Mouse (Mus musculus): ENCODE data around the gene Klrc3. TPM values are rescaled to one million over a fixed set of nuclear protein-coding genes. Genes with fewer than 3 reads are reported as not detected.
"Not testable (repeated sequence)": the region's sequence is repeated elsewhere in the genome, so short reads cannot be mapped to it uniquely, and the experiment has no call there.

The Klrc3 gene
- polyA plus RNA-seq (2015; fragmentation: Nextera tagmentation; extraction: Ambion mirVana): not detected in 2 replicates

DNA sequence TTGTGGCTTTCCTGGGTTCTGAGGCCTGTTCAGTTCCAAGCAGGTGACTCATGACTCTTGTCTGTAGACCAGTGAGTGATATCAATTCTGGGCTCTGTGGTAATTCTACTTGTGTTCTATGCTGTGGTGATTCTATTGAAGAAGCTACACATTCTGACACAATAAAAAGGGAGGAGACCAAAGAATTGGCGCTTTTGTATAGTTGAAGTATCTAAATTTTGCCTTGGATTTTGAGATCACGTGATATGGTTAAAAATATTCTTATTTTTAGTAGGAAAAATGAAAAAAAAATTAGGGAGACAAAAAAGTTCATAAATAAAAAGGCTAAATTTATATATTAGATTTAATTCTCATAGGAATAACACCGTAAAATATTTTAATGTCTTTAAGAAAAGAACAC, at the start of gene Klrc3:
Gene Klrc3, minus strand, starts transcription at position 101 of the 400 bp plus-strand sequence.
- not testable (repeated sequence) for H3K4me2 ChIP-seq (ENCODE audit: low read depth, low read length); H3K9ac ChIP-seq (replicated peaks); ATAC-seq; H3K36me3 ChIP-seq (replicated peaks; ENCODE audit: insufficient read depth, low read length); H3K4me3 ChIP-seq (ENCODE audit: low read depth, low read length); H3K4me1 ChIP-seq (ENCODE audit: insufficient read depth); H3K27ac ChIP-seq (ENCODE audit: low read depth); H3K27me3 ChIP-seq (ENCODE audit: insufficient read depth, low read length); DNase-seq; H3K9me3 ChIP-seq (ENCODE audit: low read length)
- WGBS (ENCODE audit: insufficient replicate concordance): 74% methylated on average over 3 of the region's 3 CpGs

GRCm38 (mm10) chr6:129691436-129691835, 48.3 kb upstream of the Klrc3 start:
- H3K9me3 ChIP-seq (ENCODE audit: low read length); DNase-seq; H3K4me3 ChIP-seq (ENCODE audit: low read depth, low read length); H3K9ac ChIP-seq (replicated peaks); H3K27me3 ChIP-seq (ENCODE audit: insufficient read depth, low read length); H3K27ac ChIP-seq (ENCODE audit: low read depth); H3K36me3 ChIP-seq (replicated peaks; ENCODE audit: insufficient read depth, low read length); H3K4me2 ChIP-seq (ENCODE audit: low read depth, low read length); H3K4me1 ChIP-seq (ENCODE audit: insufficient read depth); ATAC-seq: not testable (repeated sequence)
- 58% methylated on average over 10 of the region's 10 CpGs for WGBS (ENCODE audit: insufficient replicate concordance)

- Histone ChIP-seq H3K27me3 (ENCODE audit: insufficient read depth, low read length) (no peaks in the 10 kb centered on the region), H3K4me2 (ENCODE audit: low read depth, low read length) (no peak overlapping the region), H3K4me3 (ENCODE audit: low read depth, low read length) (no peak overlapping the region), H3K9ac (replicated peaks) (no peak overlapping the region), H3K27ac (ENCODE audit: low read depth) (no peak overlapping the region), H3K4me1 (ENCODE audit: insufficient read depth) (no peaks in the 10 kb centered on the region), H3K36me3 (replicated peaks; ENCODE audit: insufficient read depth, low read length) (no peaks in the 10 kb centered on the region), H3K9me3 (ENCODE audit: low read length) (no peaks in the 10 kb centered on the region)
- ATAC-seq (no peak), DNase-seq (no peak)
- TF ChIP-seq EP300 (IDR thresholded peaks at IDR 0.05; ENCODE audit: low read depth) (no peak), CTCF (IDR thresholded peaks at IDR 0.05; ENCODE audit: low read depth) (no peak)
- WGBS (ENCODE audit: insufficient replicate concordance): 39% methylated on average over 1 of the region's 1 CpGs
Observed at GRCm38 (mm10) chr6:129680379-129680778, 37.2 kb upstream of the Klrc3 start.

DNA sequence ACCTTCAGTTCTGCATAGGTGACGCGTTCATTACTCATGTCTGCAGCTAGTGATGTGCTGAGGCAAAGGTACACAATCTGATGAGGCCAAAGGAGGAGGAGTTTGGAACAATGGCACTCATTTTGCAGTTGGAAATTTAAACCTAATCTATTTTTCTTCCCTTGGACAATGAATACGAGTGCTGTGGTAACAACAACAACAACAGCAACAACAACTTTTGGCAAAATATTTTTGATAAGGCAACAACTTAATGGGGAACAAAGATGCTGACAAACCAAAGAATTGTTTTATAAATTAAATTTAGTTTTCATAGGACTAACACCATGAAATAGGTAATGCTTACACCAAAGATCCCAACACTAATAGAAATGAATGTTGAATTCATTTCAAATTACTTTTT, 35.7 kb upstream of the Klrc3 start, which contains the start of gene Klrc1:
Gene Klrc1, minus strand, starts transcription at position 101 of the 400 bp plus-strand sequence.
- Histone ChIP-seq H3K27ac (ENCODE audit: low read depth) (no peak within 1 kb of the TSS), H3K9ac (replicated peaks) (no peak within 1 kb of the TSS), H3K36me3 (replicated peaks; ENCODE audit: insufficient read depth, low read length) (no peaks in the 10 kb centered on the region), H3K4me2 (ENCODE audit: low read depth, low read length) (no peak within 1 kb of the TSS), H3K27me3 (ENCODE audit: insufficient read depth, low read length) (no peaks in the 10 kb centered on the region), H3K9me3 (ENCODE audit: low read length) (no peaks in the 10 kb centered on the region), H3K4me1 (ENCODE audit: insufficient read depth) (no peaks in the 10 kb centered on the region), H3K4me3 (ENCODE audit: low read depth, low read length) (no peak within 1 kb of the TSS)
- no peak for TF ChIP-seq EP300 (IDR thresholded peaks at IDR 0.05; ENCODE audit: low read depth)
- DNase-seq (no peak), ATAC-seq (no peak)
- 77% methylated on average over 3 of the region's 3 CpGs for WGBS (ENCODE audit: insufficient replicate concordance)

GRCm38 (mm10) chr6:129661301-129661700, 18.2 kb upstream of the Klrc3 start:
- not testable (repeated sequence) for DNase-seq; ATAC-seq; H3K4me1 ChIP-seq (ENCODE audit: insufficient read depth); H3K36me3 ChIP-seq (replicated peaks; ENCODE audit: insufficient read depth, low read length); H3K9ac ChIP-seq (replicated peaks); H3K9me3 ChIP-seq (ENCODE audit: low read length); H3K4me3 ChIP-seq (ENCODE audit: low read depth, low read length); H3K27ac ChIP-seq (ENCODE audit: low read depth); H3K4me2 ChIP-seq (ENCODE audit: low read depth, low read length); H3K27me3 ChIP-seq (ENCODE audit: insufficient read depth, low read length)
- no CpG with 5 or more reads among the region's 3 CpGs for WGBS (ENCODE audit: insufficient replicate concordance)

- not testable (repeated sequence) for DNase-seq; H3K9ac ChIP-seq (replicated peaks); H3K4me1 ChIP-seq (ENCODE audit: insufficient read depth); H3K9me3 ChIP-seq (ENCODE audit: low read length); H3K27me3 ChIP-seq (ENCODE audit: insufficient read depth, low read length); H3K36me3 ChIP-seq (replicated peaks; ENCODE audit: insufficient read depth, low read length); H3K4me3 ChIP-seq (ENCODE audit: low read depth, low read length); ATAC-seq; H3K27ac ChIP-seq (ENCODE audit: low read depth); H3K4me2 ChIP-seq (ENCODE audit: low read depth, low read length)
- 67% methylated on average over 4 of the region's 4 CpGs for WGBS (ENCODE audit: insufficient replicate concordance)
Observed at GRCm38 (mm10) chr6:129660589-129660988, 17.5 kb upstream of the Klrc3 start, which contains the start of gene Klrc2. TSS of gene Klrc2 (minus strand) at chr6:129660689.

- not testable (repeated sequence) for H3K36me3 ChIP-seq (replicated peaks; ENCODE audit: insufficient read depth, low read length); DNase-seq; H3K27me3 ChIP-seq (ENCODE audit: insufficient read depth, low read length); H3K4me1 ChIP-seq (ENCODE audit: insufficient read depth); ATAC-seq; H3K9ac ChIP-seq (replicated peaks); H3K9me3 ChIP-seq (ENCODE audit: low read length); H3K27ac ChIP-seq (ENCODE audit: low read depth); H3K4me3 ChIP-seq (ENCODE audit: low read depth, low read length); H3K4me2 ChIP-seq (ENCODE audit: low read depth, low read length)
- no CpG with 5 or more reads among the region's 3 CpGs for WGBS (ENCODE audit: insufficient replicate concordance)
Observed at GRCm38 (mm10) chr6:129644054-129644453, 917 bp upstream of the Klrc3 start.

- not testable (repeated sequence) for H3K27me3 ChIP-seq (ENCODE audit: insufficient read depth, low read length); H3K4me1 ChIP-seq (ENCODE audit: insufficient read depth); ATAC-seq; H3K36me3 ChIP-seq (replicated peaks; ENCODE audit: insufficient read depth, low read length); H3K27ac ChIP-seq (ENCODE audit: low read depth); H3K9ac ChIP-seq (replicated peaks); H3K9me3 ChIP-seq (ENCODE audit: low read length); H3K4me3 ChIP-seq (ENCODE audit: low read depth, low read length); DNase-seq; H3K4me2 ChIP-seq (ENCODE audit: low read depth, low read length)
- 66% methylated on average over 2 of the region's 2 CpGs for WGBS (ENCODE audit: insufficient replicate concordance)
Observed at GRCm38 (mm10) chr6:129631046-129631445, 12.1 kb downstream of the Klrc3 start.

Data from liver, postnatal 0 days (tissue).